Mouse (Mus musculus) E14TG2a.4 (cell line): ENCODE measurements around the gene Henmt1.

Experiments
- CTCF ChIP-seq: conservative IDR thresholded peaks from 2 replicates; pipeline ENCODE4 v1.5.1; 2014; ENCODE audit warnings: low read length
- NANOG ChIP-seq: IDR thresholded peaks from 2 replicates; pipeline ENCODE4 v1.6.1; 2014; ENCODE audit warnings: borderline replicate concordance, low read length, mixed read lengths
- POU5F1 ChIP-seq: IDR thresholded peaks from 2 replicates; pipeline ENCODE4 v1.6.1; 2014; ENCODE audit warnings: low read length, borderline replicate concordance

DNA sequence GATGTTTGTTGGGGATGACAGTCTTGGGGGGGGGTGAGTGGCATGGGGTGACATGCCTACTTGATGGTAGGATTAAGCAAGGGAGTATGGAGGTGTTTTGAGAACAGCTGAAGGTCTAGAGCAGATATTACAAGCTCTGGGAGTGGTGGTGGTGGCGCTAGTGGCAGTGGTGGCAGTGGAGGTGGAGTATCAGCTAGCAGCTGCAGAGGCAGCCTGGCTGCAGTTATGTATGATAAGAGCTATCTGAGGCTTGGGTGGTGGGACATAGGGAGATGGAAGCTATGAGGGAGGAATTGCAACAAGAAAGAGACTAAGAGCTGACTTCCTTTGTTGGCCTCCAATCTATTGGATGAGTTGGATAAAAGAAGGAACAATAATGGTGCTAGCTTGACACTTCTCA, 17.9 kb upstream of the Henmt1 start:
- TF ChIP-seq CTCF, result no peak
- no peak for TF ChIP-seq POU5F1
- no peak for TF ChIP-seq NANOG
